Mouse (Mus musculus): ENCODE results near the gene Slc4a1. TPM values are rescaled to one million over a fixed set of nuclear protein-coding genes. Genes with fewer than 3 reads are reported as not detected.
A peak's percentile ranks its signal among the peaks of the same experiment; 100 is the strongest.

Slc4a1 gene
- polyA plus RNA-seq, 1 experiment from 2014 or later = 1.9 TPM

GRCm38 (mm10) chr11:102314321-102314720, 51.7 kb downstream of the Slc4a1 start:
- H3K36me3 ChIP-seq = peaks cover 49% of the 10 kb centered on the region

GRCm38 (mm10) chr11:102312586-102312985, 53.4 kb downstream of the Slc4a1 start:
- peaks cover 56% of the 10 kb centered on the region for H3K36me3 ChIP-seq

More at GRCm38 (mm10) chr11:102314321-102314720, 51.7 kb downstream of the Slc4a1 start:
- no peak for ATAC-seq (replicated peaks)
- no peaks in the 10 kb centered on the region for H3K9me3 ChIP-seq
- H3K27me3 ChIP-seq = no peaks in the 10 kb centered on the region
- peaks cover 25% of the 10 kb centered on the region for H3K4me1 ChIP-seq
- WGBS = 88% methylated on average over 12 of the region's 12 CpGs
- no peak overlapping the region for H3K4me3 ChIP-seq
- H3K4me2 ChIP-seq (replicated peaks) = no peak overlapping the region
- H3K9ac ChIP-seq (replicated peaks) = no peak overlapping the region
- H3K27ac ChIP-seq (replicated peaks) = no peak overlapping the region

GRCm38 (mm10) chr11:102311966-102312365, 54.0 kb downstream of the Slc4a1 start:
- Histone ChIP-seq H3K36me3 (peaks cover 63% of the 10 kb centered on the region), H3K9ac (replicated peaks) (no peak overlapping the region), H3K27me3 (no peaks in the 10 kb centered on the region), H3K4me1 (peaks cover 31% of the 10 kb centered on the region), H3K4me3 (no peak overlapping the region), H3K4me2 (replicated peaks) (no peak overlapping the region), H3K27ac (replicated peaks) (no peak overlapping the region), H3K9me3 (no peaks in the 10 kb centered on the region)
- WGBS = 86% methylated on average over 4 of the region's 4 CpGs
- no peak for ATAC-seq (replicated peaks)

More at GRCm38 (mm10) chr11:102312586-102312985, 53.4 kb downstream of the Slc4a1 start:
- Histone ChIP-seq H3K27ac (replicated peaks) (no peak overlapping the region), H3K27me3 (no peaks in the 10 kb centered on the region), H3K4me2 (replicated peaks) (no peak overlapping the region), H3K9me3 (no peaks in the 10 kb centered on the region), H3K4me3 (no peak overlapping the region), H3K4me1 (peaks cover 31% of the 10 kb centered on the region), H3K9ac (replicated peaks) (no peak overlapping the region)
- ATAC-seq (replicated peaks) = no peak
- 83% methylated on average over 6 of the region's 6 CpGs for WGBS

- Histone ChIP-seq H3K36me3 (peaks cover 72% of the 10 kb centered on the region), H3K27ac (replicated peaks) (no peak overlapping the region), H3K9me3 (no peaks in the 10 kb centered on the region), H3K27me3 (no peaks in the 10 kb centered on the region), H3K4me1 (peaks cover 27% of the 10 kb centered on the region), H3K4me3 (no peak overlapping the region), H3K4me2 (replicated peaks) (no peak overlapping the region), H3K9ac (replicated peaks) (no peak overlapping the region)
- WGBS = 43% methylated on average over 38 of the region's 38 CpGs
- ATAC-seq (replicated peaks) = no peak
Measured at GRCm38 (mm10) chr11:102310768-102311695, 55.0 kb downstream of the Slc4a1 start.

- Histone ChIP-seq H3K9ac (replicated peaks) (no peak overlapping the region), H3K27me3 (no peaks in the 10 kb centered on the region), H3K4me3 (peak overlapping the region; percentile 28; the same call in 1 of the 2 replicates), H3K27ac (replicated peaks) (peak overlapping the region; percentile 54), H3K36me3 (peaks cover 70% of the 10 kb centered on the region), H3K9me3 (no peaks in the 10 kb centered on the region), H3K4me2 (replicated peaks) (peak overlapping the region; percentile 44), H3K4me1 (peaks cover 17% of the 10 kb centered on the region)
- 88% methylated on average over 22 of the region's 22 CpGs for WGBS
- no peak; the same call in 1 of the 2 replicates for ATAC-seq (replicated peaks)
Measured at GRCm38 (mm10) chr11:102309821-102310617, 56.0 kb downstream of the Slc4a1 start.

- Histone ChIP-seq H3K9ac (replicated peaks) (peak overlapping the region; percentile 24; the same call in 1 of the 2 replicates), H3K9me3 (no peaks in the 10 kb centered on the region), H3K4me1 (peaks cover 15% of the 10 kb centered on the region), H3K36me3 (peaks cover 60% of the 10 kb centered on the region), H3K27ac (replicated peaks) (peak overlapping the region; percentile 54), H3K4me2 (replicated peaks) (peak overlapping the region; percentile 44), H3K27me3 (no peaks in the 10 kb centered on the region), H3K4me3 (peak overlapping the region; percentile 28)
- peak; percentile 92 for ATAC-seq (replicated peaks)
- under 1% methylated on average over 27 of the region's 27 CpGs for WGBS
Measured at GRCm38 (mm10) chr11:102308979-102309378, 57.0 kb downstream of the Slc4a1 start.

GRCm38 (mm10) chr11:102308104-102308503, 57.9 kb downstream of the Slc4a1 start:
- Histone ChIP-seq H3K27ac (replicated peaks) (no peak overlapping the region), H3K36me3 (peaks cover 51% of the 10 kb centered on the region), H3K4me2 (replicated peaks) (no peak overlapping the region), H3K27me3 (no peaks in the 10 kb centered on the region), H3K9ac (replicated peaks) (no peak overlapping the region), H3K9me3 (no peaks in the 10 kb centered on the region), H3K4me3 (no peak overlapping the region), H3K4me1 (peaks cover 15% of the 10 kb centered on the region)
- no peak for ATAC-seq (replicated peaks)
- WGBS = 86% methylated on average over 9 of the region's 9 CpGs

- H3K27me3 ChIP-seq = no peaks in the 10 kb centered on the region
- H3K9ac ChIP-seq (replicated peaks) = no peak overlapping the region
- no peak overlapping the region for H3K4me2 ChIP-seq (replicated peaks)
- 48% methylated on average over 3 of the region's 3 CpGs for whole genome bisulfite sequencing
- ATAC-seq (replicated peaks) = no peak
- H3K9me3 ChIP-seq = no peaks in the 10 kb centered on the region
- peaks cover 15% of the 10 kb centered on the region for H3K4me1 ChIP-seq
- no peak overlapping the region for H3K4me3 ChIP-seq
- H3K36me3 ChIP-seq = peaks cover 35% of the 10 kb centered on the region
- no peak overlapping the region for H3K27ac ChIP-seq (replicated peaks)
Measured at GRCm38 (mm10) chr11:102305359-102305758, 60.6 kb downstream of the Slc4a1 start.

GRCm38 (mm10) chr11:102304141-102304540, 61.9 kb downstream of the Slc4a1 start:
- Histone ChIP-seq H3K27ac (replicated peaks) (no peak overlapping the region), H3K27me3 (no peaks in the 10 kb centered on the region), H3K4me3 (no peak overlapping the region), H3K36me3 (peaks cover 23% of the 10 kb centered on the region), H3K4me2 (replicated peaks) (no peak overlapping the region), H3K9me3 (no peaks in the 10 kb centered on the region), H3K4me1 (peaks cover 5% of the 10 kb centered on the region), H3K9ac (replicated peaks) (no peak overlapping the region)
- WGBS = 40% methylated on average over 2 of the region's 2 CpGs
- ATAC-seq (replicated peaks) = no peak

- Histone ChIP-seq H3K36me3 (no peaks in the 10 kb centered on the region), H3K27ac (replicated peaks) (no peak overlapping the region), H3K9ac (replicated peaks) (no peak overlapping the region), H3K4me3 (no peak overlapping the region), H3K9me3 (no peaks in the 10 kb centered on the region), H3K4me2 (replicated peaks) (no peak overlapping the region), H3K27me3 (no peaks in the 10 kb centered on the region), H3K4me1 (peaks cover 16% of the 10 kb centered on the region)
- no peak for ATAC-seq (replicated peaks)
- 0% methylated on average over 1 of the region's 1 CpGs for WGBS
Measured at GRCm38 (mm10) chr11:102299839-102300238, 66.2 kb downstream of the Slc4a1 start.
